Mouse (Mus musculus): ENCODE measurements around the gene Faim. TPM values are rescaled to one million over a fixed set of nuclear protein-coding genes. Genes with fewer than 3 reads are reported as not detected.
A peak's percentile ranks its signal among the peaks of the same experiment; 100 is the strongest.

Faim gene
- total RNA-seq (2018; cell fraction: chromatin; rRNA removed) = 10 to 100 TPM in 25 of 26 experiments, 1 to 10 TPM in 1; 9.7 to 44.9 (median 30.6) TPM
- total RNA-seq (2018; cell fraction: cytosol; rRNA removed) = 10 to 100 TPM; 35.0 to 55.6 (median 45.1) TPM
- 10 to 100 TPM in 25 of 26 experiments, 1 to 10 TPM in 1; 9.6 to 44.2 (median 25.9) TPM for total RNA-seq (2018; cell fraction: nucleus; rRNA removed)
- 47.6 to 131 TPM (median 63.0 TPM) in 3 replicates for polyA plus RNA-seq (2018)

DNA sequence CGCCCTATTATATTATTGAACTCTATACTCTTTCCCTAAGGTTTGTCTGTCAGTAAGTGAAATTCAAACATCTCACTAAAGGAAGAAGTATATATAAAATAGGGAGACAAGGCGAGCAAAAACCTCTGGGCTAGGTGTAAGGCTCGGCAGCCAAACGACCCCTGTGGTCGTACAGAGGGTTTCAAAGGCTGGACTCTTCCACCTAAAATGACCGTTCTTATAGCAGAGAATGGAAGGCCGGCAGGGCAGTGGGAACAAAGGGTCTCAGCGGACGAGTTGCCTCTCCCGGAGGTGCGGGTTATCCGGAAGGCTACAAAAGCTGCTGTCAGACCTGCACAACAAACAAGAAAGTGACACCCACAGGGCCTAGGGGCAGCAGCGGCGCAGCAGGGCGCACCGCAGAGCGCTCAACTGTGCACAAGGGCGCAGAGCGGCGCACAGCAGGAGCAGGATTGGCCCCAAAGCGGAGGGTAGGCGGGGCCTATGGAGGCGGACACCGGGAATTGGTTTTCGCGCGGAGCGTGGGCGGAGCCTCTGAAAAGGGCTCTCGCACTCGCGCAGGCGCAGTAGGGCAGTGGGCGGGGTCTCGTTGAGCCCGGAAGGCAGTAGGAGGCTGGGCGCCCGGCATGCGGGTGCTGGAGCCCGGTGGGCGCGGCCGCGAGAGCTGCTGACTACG is at the start of gene Faim:
Faim (plus strand) TSS at position 574 of the 676 bp plus-strand sequence.
- peak within 1 kb of the TSS; percentile 56 for H3K4me3 ChIP-seq (ENCODE audit: inconsistent target)
- WGBS (ENCODE audit: missing documents) = 2% methylated on average over 41 of the region's 45 CpGs
- H3K27ac ChIP-seq = no peak within 1 kb of the TSS
- H3K79me2 ChIP-seq (ENCODE audit: inconsistent target) = peaks cover 45% of the 10 kb centered on the region
- no peaks in the 10 kb centered on the region for H3K36me3 ChIP-seq (ENCODE audit: inconsistent target)

GRCm38 (mm10) chr9:98939290-98939689 is 46.9 kb upstream of the Faim start:
- 41% methylated on average over 2 of the region's 2 CpGs for WGBS (ENCODE audit: missing documents)

DNA sequence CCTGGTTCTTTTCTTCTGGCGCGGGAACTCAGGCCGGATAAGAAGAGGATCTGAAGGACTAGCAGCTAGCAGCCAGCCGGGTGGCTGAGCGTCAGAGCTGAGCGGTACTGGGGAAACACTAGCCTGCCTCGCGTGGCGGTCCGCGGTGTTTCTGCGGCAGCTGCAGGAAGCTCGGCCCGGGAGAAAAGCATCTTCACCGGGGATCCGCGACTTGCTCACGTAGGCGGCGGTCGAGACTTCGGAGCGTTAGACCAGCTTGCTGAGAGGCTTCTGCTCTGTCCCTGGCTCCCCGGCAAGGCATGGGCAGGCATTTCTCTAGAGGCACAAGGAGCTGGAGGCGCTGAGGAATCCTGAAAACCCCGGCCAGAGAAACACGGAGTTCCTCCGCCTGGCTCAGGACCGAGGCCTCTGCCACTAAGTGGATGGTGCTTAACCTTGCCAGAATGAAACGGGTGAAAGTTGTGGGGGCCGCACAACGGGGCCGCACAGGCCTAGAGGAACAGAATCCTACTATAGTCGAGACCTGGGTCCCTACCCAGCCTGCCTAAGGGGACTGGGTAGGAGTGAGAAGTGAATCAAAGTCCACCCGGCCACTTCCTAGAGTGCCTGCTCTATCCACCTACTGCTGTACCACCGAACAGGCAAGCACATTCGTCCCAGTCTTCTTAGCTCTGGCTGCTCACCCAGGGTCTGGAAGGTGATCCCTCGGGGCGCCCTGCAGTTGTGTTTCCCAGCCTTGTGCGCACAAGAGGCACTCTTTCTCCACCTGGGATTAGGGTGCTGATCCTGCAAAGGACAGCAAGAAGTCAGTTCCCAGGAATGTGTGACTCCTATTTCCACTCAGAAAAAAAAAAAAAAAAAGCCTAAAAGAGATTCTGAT is 33.8 kb upstream of the Faim start:
- H3K4me3 ChIP-seq (ENCODE audit: inconsistent target) = no peak overlapping the region
- H3K36me3 ChIP-seq (ENCODE audit: inconsistent target) = no peaks in the 10 kb centered on the region
- H3K27ac ChIP-seq = no peak overlapping the region
- 3% methylated on average over 40 of the region's 40 CpGs for WGBS (ENCODE audit: missing documents)
- no peaks in the 10 kb centered on the region for H3K79me2 ChIP-seq (ENCODE audit: inconsistent target)

More at GRCm38 (mm10) chr9:98939290-98939689, 46.9 kb upstream of the Faim start:
- Histone ChIP-seq H3K36me3 (ENCODE audit: inconsistent target) (no peaks in the 10 kb centered on the region), H3K4me3 (ENCODE audit: inconsistent target) (no peak overlapping the region), H3K79me2 (ENCODE audit: inconsistent target) (no peaks in the 10 kb centered on the region), H3K27ac (no peak overlapping the region)

- Histone ChIP-seq H3K27ac (no peak overlapping the region), H3K79me2 (ENCODE audit: inconsistent target) (no peaks in the 10 kb centered on the region), H3K4me3 (ENCODE audit: inconsistent target) (no peak overlapping the region), H3K36me3 (ENCODE audit: inconsistent target) (no peaks in the 10 kb centered on the region)
- WGBS (ENCODE audit: missing documents) = 9% methylated on average over 4 of the region's 4 CpGs
Measured at GRCm38 (mm10) chr9:98953291-98953690, 32.9 kb upstream of the Faim start.

DNA sequence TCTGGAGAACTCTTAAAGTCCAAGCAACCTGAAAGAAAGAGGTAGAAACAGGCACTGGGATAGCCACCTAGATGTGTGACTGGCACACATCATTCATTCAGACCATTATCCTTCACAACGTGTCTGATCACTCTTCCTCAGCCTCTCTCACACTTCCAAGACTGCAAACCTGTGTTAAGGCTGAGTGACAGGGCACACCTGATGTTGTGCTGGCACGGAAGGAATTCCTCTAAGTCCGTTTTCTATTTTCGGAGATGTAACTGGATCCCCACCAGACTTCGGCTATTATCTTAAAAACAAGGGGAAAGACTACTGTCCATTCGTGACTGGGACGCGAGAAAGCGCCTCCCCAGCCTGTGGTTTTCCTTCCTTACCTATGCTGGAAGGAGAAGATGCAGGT is 32.3 kb upstream of the Faim start:
- H3K27ac ChIP-seq = no peak overlapping the region
- no peak overlapping the region for H3K4me3 ChIP-seq (ENCODE audit: inconsistent target)
- 14% methylated on average over 9 of the region's 9 CpGs for WGBS (ENCODE audit: missing documents)
- H3K36me3 ChIP-seq (ENCODE audit: inconsistent target) = no peaks in the 10 kb centered on the region
- H3K79me2 ChIP-seq (ENCODE audit: inconsistent target) = no peaks in the 10 kb centered on the region

DNA sequence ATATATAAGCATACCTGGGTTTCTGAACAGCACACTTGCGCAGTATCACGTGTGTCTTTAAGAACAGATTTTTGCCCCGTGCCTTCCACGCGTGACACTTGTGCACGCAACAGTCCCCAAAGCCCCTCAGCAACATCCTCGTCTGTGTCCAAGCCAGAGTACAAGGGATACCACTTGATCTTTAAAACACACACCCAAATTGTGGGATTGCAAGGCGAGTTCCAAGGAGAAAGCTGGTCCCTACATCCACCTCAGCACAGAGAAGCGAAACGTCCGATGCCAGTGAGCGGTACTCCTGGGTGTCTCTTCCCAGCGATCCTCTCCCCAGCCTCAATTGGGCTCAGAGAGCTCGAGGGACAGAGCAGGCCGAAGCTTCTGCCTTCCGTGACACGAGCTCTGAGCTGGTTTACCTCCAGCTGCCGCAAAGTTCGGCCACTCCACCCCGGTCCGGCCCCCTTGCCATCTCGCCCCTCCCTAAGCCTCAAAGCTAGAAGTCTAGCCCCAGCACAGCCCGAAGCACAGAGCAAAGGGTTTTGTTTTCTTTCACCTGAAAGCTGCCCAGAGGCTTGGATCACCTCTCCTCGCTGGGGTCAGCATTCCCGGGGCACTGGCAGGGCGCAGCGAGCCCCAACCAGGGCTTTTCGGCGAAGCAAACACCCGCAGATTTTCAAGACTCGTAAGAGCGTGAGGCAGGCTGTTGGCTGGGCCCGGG is 31.6 kb upstream of the Faim start:
- H3K4me3 ChIP-seq (ENCODE audit: inconsistent target) = no peak overlapping the region
- no peaks in the 10 kb centered on the region for H3K79me2 ChIP-seq (ENCODE audit: inconsistent target)
- 5% methylated on average over 33 of the region's 33 CpGs for WGBS (ENCODE audit: missing documents)
- H3K27ac ChIP-seq = no peak overlapping the region
- H3K36me3 ChIP-seq (ENCODE audit: inconsistent target) = no peaks in the 10 kb centered on the region

DNA sequence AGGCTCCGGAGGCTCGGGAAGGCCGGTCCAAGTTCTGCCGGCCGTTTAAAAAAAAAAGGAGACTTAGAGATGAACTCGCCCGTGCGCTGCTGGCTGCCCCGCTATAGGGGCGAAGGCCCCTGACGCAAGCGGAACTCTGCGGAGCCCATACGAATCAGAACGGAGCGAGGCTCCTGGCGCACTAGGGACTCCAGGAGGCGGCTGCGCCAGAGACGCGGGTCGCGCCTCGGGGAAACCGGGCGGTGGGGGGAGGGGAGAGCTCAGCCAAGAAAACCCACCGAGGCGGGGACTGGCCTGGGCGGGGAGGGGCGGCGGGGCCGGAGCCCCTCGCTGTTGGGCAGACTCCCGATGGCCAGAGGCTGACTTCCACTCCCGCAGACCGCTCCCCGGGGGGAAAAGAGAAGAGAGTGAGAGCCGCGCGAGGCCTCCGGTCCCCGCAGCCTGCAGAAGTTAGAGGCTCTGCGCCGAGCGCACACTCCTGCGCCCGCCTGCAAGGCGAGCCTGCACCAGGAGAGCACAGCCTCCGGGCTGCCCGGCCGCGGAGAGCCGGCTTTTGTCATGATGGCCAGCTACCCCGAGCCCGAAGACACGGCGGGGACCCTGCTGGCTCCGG is 31.0 kb upstream of the Faim start, which contains the start of gene Foxl2:
Foxl2 (plus strand) TSS at position 186 of the 613 bp plus-strand sequence.
- Histone ChIP-seq H3K79me2 (ENCODE audit: inconsistent target) (no peaks in the 10 kb centered on the region), H3K27ac (no peak within 1 kb of the TSS), H3K4me3 (ENCODE audit: inconsistent target) (no peak within 1 kb of the TSS), H3K36me3 (ENCODE audit: inconsistent target) (no peaks in the 10 kb centered on the region)
- WGBS (ENCODE audit: missing documents) = 2% methylated on average over 52 of the region's 58 CpGs

DNA sequence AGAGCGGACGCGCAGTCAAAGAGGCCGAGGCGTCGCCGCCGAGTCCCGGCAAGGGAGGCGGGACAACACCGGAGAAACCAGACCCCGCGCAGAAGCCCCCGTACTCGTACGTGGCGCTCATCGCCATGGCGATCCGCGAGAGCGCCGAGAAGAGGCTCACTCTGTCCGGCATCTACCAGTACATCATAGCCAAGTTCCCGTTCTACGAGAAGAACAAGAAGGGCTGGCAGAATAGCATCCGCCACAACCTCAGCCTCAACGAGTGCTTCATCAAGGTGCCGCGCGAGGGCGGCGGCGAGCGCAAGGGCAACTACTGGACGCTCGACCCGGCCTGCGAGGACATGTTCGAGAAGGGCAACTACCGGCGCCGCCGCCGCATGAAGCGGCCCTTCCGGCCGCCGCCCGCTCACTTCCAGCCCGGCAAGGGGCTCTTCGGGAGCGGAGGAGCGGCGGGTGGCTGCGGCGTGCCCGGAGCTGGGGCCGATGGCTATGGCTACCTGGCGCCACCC is 30.4 kb upstream of the Faim start:
- H3K4me3 ChIP-seq (ENCODE audit: inconsistent target) = no peak overlapping the region

GRCm38 (mm10) chr9:98956591-98957381 is 29.4 kb upstream of the Faim start:
- 2% methylated on average over 80 of the region's 80 CpGs for WGBS (ENCODE audit: missing documents)
- H3K79me2 ChIP-seq (ENCODE audit: inconsistent target) = no peaks in the 10 kb centered on the region
- no peak overlapping the region for H3K4me3 ChIP-seq (ENCODE audit: inconsistent target)
- H3K27ac ChIP-seq = no peak overlapping the region
- H3K36me3 ChIP-seq (ENCODE audit: inconsistent target) = no peaks in the 10 kb centered on the region

More for the DNA sequence above, 30.4 kb upstream of the Faim start:
- 2% methylated on average over 60 of the region's 60 CpGs for WGBS (ENCODE audit: missing documents)
- Histone ChIP-seq H3K27ac (no peak overlapping the region), H3K79me2 (ENCODE audit: inconsistent target) (no peaks in the 10 kb centered on the region), H3K36me3 (ENCODE audit: inconsistent target) (no peaks in the 10 kb centered on the region)

- 6% methylated on average over 23 of the region's 23 CpGs for WGBS (ENCODE audit: missing documents)
- Histone ChIP-seq H3K27ac (no peak overlapping the region), H3K4me3 (ENCODE audit: inconsistent target) (no peak overlapping the region), H3K36me3 (ENCODE audit: inconsistent target) (no peaks in the 10 kb centered on the region), H3K79me2 (ENCODE audit: inconsistent target) (no peaks in the 10 kb centered on the region)
Measured at GRCm38 (mm10) chr9:98957751-98958351, 28.3 kb upstream of the Faim start.

DNA sequence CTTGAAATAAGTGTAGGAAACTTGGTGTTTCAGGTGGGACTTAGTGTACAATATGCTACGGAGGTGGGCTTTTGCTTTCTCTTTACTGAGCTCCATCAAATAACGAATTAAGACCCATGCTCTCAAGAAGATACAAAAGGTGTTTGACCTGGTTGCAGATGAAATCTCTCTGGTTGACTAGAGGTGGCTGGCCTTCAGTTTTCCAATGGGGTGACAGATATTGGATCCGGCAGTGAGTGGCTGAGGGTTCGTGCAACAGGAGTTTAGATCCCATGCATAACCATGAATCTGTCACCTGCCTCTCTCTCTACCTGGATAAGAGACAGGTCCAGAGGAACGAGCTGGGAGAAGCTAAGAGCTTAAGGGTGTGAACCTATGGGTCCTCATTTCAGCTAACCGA is 27.5 kb upstream of the Faim start:
- 7% methylated on average over 6 of the region's 6 CpGs for WGBS (ENCODE audit: missing documents)
- Histone ChIP-seq H3K36me3 (ENCODE audit: inconsistent target) (no peaks in the 10 kb centered on the region), H3K27ac (no peak overlapping the region), H3K4me3 (ENCODE audit: inconsistent target) (no peak overlapping the region), H3K79me2 (ENCODE audit: inconsistent target) (no peaks in the 10 kb centered on the region)

DNA sequence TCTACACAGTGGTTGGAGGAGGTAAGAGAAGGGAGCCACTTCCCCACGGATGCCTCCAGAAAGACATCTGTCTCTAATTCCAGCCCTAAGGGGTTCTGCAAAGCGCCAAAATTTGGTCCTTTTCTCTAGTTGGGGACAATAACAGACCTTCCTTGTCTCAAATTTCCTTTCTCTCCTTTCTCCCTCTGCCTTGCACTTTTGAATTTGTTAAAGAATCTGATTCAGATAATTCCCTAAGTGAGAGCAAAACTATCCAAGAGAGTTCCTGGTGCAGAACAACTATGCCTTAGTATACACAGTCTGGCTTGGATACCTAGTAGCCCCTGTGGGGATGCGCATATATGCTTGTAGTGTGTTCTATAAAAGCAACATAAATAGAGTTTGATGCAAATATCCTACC is 26.3 kb upstream of the Faim start:
- H3K4me3 ChIP-seq (ENCODE audit: inconsistent target) = no peak overlapping the region
- no peaks in the 10 kb centered on the region for H3K36me3 ChIP-seq (ENCODE audit: inconsistent target)
- 41% methylated on average over 3 of the region's 3 CpGs for WGBS (ENCODE audit: missing documents)
- H3K27ac ChIP-seq = no peak overlapping the region
- no peaks in the 10 kb centered on the region for H3K79me2 ChIP-seq (ENCODE audit: inconsistent target)

DNA sequence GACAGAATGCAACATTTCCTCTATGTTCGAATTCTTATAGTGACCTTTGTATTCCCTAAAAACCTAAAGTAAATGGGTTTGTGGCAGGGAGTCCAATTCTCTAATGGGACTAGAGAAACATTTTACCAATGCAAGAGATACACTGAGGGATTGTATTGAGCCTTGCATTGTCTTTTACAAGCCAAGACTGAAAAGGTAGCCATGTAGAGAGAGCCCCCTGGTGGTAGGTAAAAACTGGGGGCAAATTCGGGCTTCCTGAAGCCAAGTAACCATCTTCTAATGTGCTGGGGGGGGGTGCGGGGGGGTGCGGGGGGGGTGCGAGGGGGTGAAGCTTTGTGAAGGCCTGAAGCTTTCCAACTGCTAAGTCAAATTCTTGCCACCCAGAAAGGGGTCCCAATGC is 25.8 kb upstream of the Faim start:
- WGBS (ENCODE audit: missing documents) = 22% methylated on average over 3 of the region's 5 CpGs
- Histone ChIP-seq H3K79me2 (ENCODE audit: inconsistent target) (no peaks in the 10 kb centered on the region), H3K36me3 (ENCODE audit: inconsistent target) (no peaks in the 10 kb centered on the region), H3K27ac (no peak overlapping the region), H3K4me3 (ENCODE audit: inconsistent target) (no peak overlapping the region)
